Mouse (Mus musculus): ENCODE measurements around the gene Ddr2. TPM values are rescaled to one million over a fixed set of nuclear protein-coding genes. Genes with fewer than 3 reads are reported as not detected.

Gene Ddr2
- total RNA-seq, 4 experiments from 2014 or later: 5.4 to 8.3 (median 6.5) TPM

DNA sequence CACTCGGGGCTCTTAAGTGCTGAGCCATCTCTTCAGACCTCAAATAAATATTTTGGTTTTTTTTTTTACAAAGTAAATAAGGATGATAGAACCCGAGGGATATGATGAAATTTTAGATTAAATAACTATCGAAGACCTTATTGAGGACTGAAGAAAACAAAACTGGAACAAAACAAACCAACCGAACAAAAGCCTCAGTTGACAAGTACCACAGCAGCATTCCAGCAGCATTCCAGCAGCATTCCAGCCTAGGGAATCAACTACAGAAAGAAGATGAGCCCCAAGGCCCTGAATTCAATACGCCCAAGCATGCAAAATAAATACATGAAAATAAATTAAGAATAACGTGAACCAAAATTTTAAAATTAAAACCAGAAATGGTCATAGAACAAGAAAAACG lies 160.6 kb downstream of the Ddr2 start:
- DNase-seq (ENCODE audit: low spot score in 2 of 2): no peak

GRCm38 (mm10) chr1:169948866-169949265 lies 161.7 kb downstream of the Ddr2 start:
- DNase-seq (ENCODE audit: low spot score in 2 of 2): no peak

GRCm38 (mm10) chr1:169948280-169948679 lies 162.3 kb downstream of the Ddr2 start:
- DNase-seq (ENCODE audit: low spot score in 2 of 2): no peak

DNA sequence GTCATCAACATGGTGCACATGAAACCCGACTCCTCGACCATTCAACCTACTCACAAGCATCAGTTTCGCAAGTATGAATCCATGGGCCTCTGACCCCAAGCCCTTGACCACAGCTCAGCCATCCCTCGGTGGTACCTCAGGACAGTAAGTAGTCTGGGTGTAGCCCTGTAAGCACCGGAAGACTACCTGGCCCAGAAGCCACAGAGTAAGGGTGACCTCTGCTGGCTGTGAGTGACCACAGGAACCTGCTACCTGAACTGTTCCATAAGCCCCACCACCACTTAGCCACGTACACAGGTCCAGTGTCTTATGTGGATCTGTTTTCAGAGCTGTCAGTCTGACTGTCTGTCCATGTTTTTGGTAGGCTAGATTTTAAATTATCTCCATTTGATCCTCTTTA lies 162.9 kb downstream of the Ddr2 start:
- no peak for DNase-seq (ENCODE audit: low spot score in 2 of 2)

- DNase-seq (ENCODE audit: low spot score in 2 of 2): no peak
These were observed 164.6 kb downstream of the Ddr2 start for GRCm38 (mm10) chr1:169946004-169946403.

DNA sequence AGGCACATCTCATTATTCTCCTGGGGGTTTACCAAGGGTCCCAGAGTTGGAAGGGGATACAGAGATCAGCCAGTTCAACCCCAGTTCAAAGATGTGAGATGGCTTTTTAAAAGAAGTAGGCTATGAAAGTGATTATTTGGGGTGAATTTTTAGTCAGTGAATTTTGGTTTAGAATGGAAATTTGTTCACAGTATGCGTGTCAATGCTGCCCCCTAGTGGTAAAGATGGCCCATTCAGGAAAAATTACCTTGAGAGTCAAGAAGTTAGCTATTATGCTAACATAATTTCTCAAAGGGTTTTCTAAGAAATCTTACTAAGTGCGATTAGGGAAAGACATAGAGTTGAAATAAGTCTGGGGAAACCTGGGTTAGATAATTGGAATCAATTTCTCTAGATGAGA lies 171.2 kb downstream of the Ddr2 start:
- no peak for DNase-seq (ENCODE audit: low spot score in 2 of 2)

DNA sequence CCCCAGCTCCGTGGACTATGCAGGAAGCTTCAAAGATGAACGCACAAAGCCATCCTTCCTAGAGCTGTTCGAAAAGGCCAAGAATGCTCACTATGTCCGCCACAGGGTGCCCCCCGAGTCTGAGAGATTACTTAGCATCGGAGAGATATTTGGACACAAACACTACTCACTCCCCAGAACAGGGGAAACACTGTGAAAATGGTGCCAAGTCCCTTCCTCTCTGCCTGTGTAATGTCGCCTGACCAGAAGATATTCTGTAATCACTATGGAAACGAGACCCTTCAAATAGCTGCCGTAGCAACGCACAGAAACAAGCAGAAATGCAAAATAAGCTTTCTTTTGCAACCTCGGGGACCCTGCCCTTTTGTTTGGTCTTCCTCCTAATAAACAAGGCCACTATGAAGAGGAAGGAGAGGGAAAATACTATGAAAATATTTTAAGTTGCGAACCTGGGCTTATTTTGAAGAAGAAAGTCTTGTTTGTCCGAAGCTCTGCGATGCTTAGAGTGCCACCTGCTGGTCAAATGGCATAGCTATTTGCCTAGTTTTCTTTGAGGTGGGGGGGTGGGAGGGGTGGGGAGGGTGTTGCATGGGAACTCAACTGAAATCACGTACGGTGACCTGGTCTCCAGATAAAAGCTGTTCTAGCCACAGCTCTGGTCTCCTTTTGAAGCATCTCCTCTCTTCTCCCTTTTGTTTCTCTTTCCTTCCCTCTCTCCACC lies 176.4 kb downstream of the Ddr2 start:
- DNase-seq (ENCODE audit: low spot score in 2 of 2): peak in 1 of 2 experiments; percentile 34

- DNase-seq (ENCODE audit: low spot score in 2 of 2): no peak
These were observed 178.3 kb downstream of the Ddr2 start for GRCm38 (mm10) chr1:169932122-169932746.

DNA sequence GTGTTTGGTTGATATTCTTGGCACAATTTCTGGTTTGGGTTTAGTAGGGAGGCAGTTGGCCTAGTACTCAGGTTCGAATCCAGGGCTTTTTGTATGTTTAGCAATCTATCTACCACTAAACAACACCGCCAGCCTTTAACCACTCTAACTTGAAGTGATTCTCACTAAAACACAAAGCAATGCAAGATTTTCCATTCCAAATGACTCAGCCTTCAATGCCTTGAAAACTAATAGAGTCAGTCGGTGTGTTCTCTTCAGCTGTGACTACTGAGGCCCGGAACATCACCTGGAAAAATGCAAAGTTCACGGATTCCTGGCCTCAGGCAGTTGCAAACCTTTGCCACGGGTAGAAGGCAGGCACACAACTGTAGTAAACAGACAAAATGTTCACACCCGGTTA lies 178.9 kb downstream of the Ddr2 start:
- no peak for DNase-seq (ENCODE audit: low spot score in 2 of 2)

DNA sequence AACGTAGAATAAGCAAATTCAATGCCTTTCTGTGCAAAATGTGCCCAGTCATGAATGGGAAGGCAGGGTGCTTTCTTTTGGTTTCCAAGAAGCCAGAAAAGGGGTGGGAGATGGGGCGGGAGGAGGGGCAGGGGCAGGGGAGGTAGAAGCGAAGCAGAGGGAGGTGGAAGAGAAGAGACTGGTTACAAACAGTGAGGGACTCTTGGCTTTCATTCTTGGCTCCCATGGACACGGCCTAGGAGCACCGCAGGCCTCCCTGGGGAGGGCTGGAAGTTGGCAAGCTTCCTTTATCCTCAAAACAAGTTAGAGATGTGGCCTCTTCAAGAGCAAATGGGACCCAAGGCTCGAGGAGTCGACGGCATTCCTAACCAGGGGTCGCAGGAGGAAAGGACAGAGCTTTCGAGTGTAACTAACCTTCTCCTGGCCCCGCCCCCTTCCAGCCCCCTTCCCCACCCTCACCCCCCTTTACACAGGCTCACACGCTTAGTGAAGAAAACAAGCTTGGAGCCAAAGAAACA lies 182.0 kb downstream of the Ddr2 start, which contains the start of gene Ccdc190:
Gene Ccdc190 (plus strand): TSS at position 195 of the 518 bp plus-strand sequence.
- peak in 1 of 2 experiments; percentile 35 for DNase-seq (ENCODE audit: low spot score in 2 of 2)

- DNase-seq (ENCODE audit: low spot score in 2 of 2): no peak
These were observed 182.7 kb downstream of the Ddr2 start for GRCm38 (mm10) chr1:169927753-169928369.

DNA sequence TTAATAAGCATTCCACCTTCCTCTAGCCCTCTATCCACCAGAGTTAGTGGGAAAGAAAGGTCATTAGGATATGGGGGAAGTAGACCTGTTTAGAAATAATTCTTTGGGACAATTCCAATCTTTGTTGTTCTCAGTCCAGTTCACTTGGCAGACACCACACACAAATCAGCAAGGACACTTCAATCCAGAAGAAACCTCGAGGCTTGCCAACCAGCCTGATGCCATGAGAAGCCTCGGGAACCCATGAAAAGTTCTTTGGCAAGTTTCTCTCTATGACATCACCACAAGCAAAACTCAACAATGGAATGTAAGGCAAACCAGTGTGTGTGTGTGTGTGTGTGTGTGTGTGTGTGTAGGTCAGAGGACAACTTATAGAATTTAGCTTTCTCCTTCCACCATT lies 186.0 kb downstream of the Ddr2 start:
- DNase-seq (ENCODE audit: low spot score in 2 of 2): no peak

Other genes with a start within 250 kb of the Ddr2 start
- 10 to 100 TPM; 17.1 to 20.5 (median 18.0) TPM for gene Ccdc190, start 182.1 kb downstream of the Ddr2 start, total RNA-seq (2022)
- gene Hsd17b7, start 141.5 kb downstream of the Ddr2 start, total RNA-seq (2022): 10 to 100 TPM; 15.9 to 19.6 (median 19.0) TPM
- 10 to 100 TPM; 55.4 to 72.9 (median 60.0) TPM for gene Uap1, start 64.2 kb upstream of the Ddr2 start, total RNA-seq (2022)
- gene Uhmk1, start 104.6 kb upstream of the Ddr2 start, total RNA-seq (2022): 100 to 1,000 TPM; 129 to 147 (median 140) TPM
- gene Sh2d1b2, start 122.0 kb upstream of the Ddr2 start, total RNA-seq (2022): not detected
- under 1 TPM in 2 of 4 experiments, not detected in 2; 0.15 to 0.23 TPM for gene Sh2d1b1, start 166.6 kb upstream of the Ddr2 start, total RNA-seq (2022)
- gene Gm7694, start 195.6 kb upstream of the Ddr2 start, total RNA-seq (2022): 1 to 10 TPM; 2.2 to 3.3 (median 3.0) TPM
- not detected for gene Spata46, start 198.0 kb upstream of the Ddr2 start, total RNA-seq (2022)